Mouse (Mus musculus) liver, adult 2 months (tissue): ENCODE results near the gene Krt80.

Experiments used
- CTCF ChIP-seq: fragments of 200-500 bp; IDR thresholded peaks from 2 replicates; pipeline ENCODE4 v1.5.1; 2011; ENCODE audit warnings: low read depth, low read length, control low read depth
- POLR2A ChIP-seq: fragments of 200-500 bp; IDR thresholded peaks from 2 replicates; pipeline ENCODE4 v1.6.1; 2011; ENCODE audit warnings: low read length, control low read depth; ENCODE audit not compliant: insufficient read depth; ENCODE audit errors: extremely low read depth

GRCm38 (mm10) chr15:101368502-101369381 lies 1.2 kb downstream of the Krt80 start:
- TF ChIP-seq CTCF (no peak), POLR2A (no peak)
